Mouse (Mus musculus) cerebellum, adult 2 months (tissue): ENCODE results near the gene Sprr2b. TPM values are rescaled to one million over a fixed set of nuclear protein-coding genes. Genes with fewer than 3 reads are reported as not detected.

Experiments used
- DNase-seq, 2 experiments: peaks; one replicate each; pipeline ENCODE4 v3.0.0; 2021
- H3K27ac ChIP-seq: fragments of 200-500 bp; 2 replicates; pipeline ENCODE4 v1.5.1; 2012; ENCODE audit warnings: low read length, control low read depth, inconsistent platforms; ENCODE audit not compliant: insufficient read depth
- H3K27me3 ChIP-seq: fragments of 200-500 bp; 2 replicates; pipeline ENCODE4 v1.6.1; 2012; ENCODE audit warnings: inconsistent platforms, mild to moderate bottlenecking, low read length, moderate library complexity; ENCODE audit not compliant: control insufficient read depth, insufficient read depth
- H3K4me1 ChIP-seq: fragments of 200-500 bp; 2 replicates; pipeline ENCODE4 v1.6.1; 2011; ENCODE audit warnings: low read length; ENCODE audit not compliant: control insufficient read depth, insufficient read depth
- H3K4me3 ChIP-seq: fragments of 200-500 bp; replicated peaks from 2 replicates; pipeline ENCODE3; 2011; ENCODE audit warnings: mild to moderate bottlenecking, low read depth, low read length, control low read depth; ENCODE audit not compliant: insufficient read depth
- CTCF ChIP-seq: fragments of 200-500 bp; IDR thresholded peaks from 2 replicates; pipeline ENCODE4 v1.5.1; 2011; ENCODE audit warnings: low read depth, mild to moderate bottlenecking, control low read depth, low read length, moderate library complexity, borderline replicate concordance; ENCODE audit not compliant: insufficient read depth
- POLR2A ChIP-seq: fragments of 200-500 bp; IDR thresholded peaks from 2 replicates; pipeline ENCODE4 v1.6.1; 2011; ENCODE audit warnings: low read length, control low read depth, borderline replicate concordance; ENCODE audit not compliant: insufficient read depth
- WGBS: fragments of 180-500 bp; shearing (Covaris S2); methylation state at CpG from one replicate; pipeline ENCODE4 v1.1.7; 2018; 5-methylcytosine and 5-hydroxymethylcytosine counted together
- polyA plus RNA-seq: library from polyadenylated mRNA; depleted of rRNA; stranded (reverse); fragments of >200 nt; gene quantifications from 2 replicates; pipeline ENCODE4 v1.2.3, GENCODE M21; 2012; rRNA removed

Sprr2b gene
- polyA plus RNA-seq, 1 experiment: not detected

GRCm38 (mm10) chr3:92317384-92317783, 964 bp downstream of the Sprr2b start:
- Histone ChIP-seq H3K27ac (no peak overlapping the region), H3K4me3 (no peak overlapping the region), H3K4me1 (no peaks in the 10 kb centered on the region), H3K27me3 (no peaks in the 10 kb centered on the region)
- DNase-seq: no peak
- WGBS: 27% methylated on average over 2 of the region's 2 CpGs
- no peak for TF ChIP-seq POLR2A
- TF ChIP-seq CTCF: no peak

GRCm38 (mm10) chr3:92336278-92336677, 19.9 kb downstream of the Sprr2b start:
- 67% methylated on average over 1 of the region's 1 CpGs for WGBS
- no peak overlapping the region for H3K4me3 ChIP-seq
- H3K27me3 ChIP-seq: no peaks in the 10 kb centered on the region
- no peak for TF ChIP-seq CTCF
- H3K4me1 ChIP-seq: no peaks in the 10 kb centered on the region
- H3K27ac ChIP-seq: no peak overlapping the region
- DNase-seq: no peak

GRCm38 (mm10) chr3:92338840-92339239, 22.4 kb downstream of the Sprr2b start, which contains the start of gene Sprr2d:
Gene Sprr2d, plus strand, starts transcription at chr3:92339140.
- no peaks in the 10 kb centered on the region for H3K27me3 ChIP-seq
- H3K4me3 ChIP-seq: no peak within 1 kb of the TSS
- no peak within 1 kb of the TSS for H3K27ac ChIP-seq
- no peaks in the 10 kb centered on the region for H3K4me1 ChIP-seq
- TF ChIP-seq CTCF: no peak
- no peak for TF ChIP-seq POLR2A
- 91% methylated on average over 5 of the region's 5 CpGs for WGBS
- DNase-seq: no peak

DNA sequence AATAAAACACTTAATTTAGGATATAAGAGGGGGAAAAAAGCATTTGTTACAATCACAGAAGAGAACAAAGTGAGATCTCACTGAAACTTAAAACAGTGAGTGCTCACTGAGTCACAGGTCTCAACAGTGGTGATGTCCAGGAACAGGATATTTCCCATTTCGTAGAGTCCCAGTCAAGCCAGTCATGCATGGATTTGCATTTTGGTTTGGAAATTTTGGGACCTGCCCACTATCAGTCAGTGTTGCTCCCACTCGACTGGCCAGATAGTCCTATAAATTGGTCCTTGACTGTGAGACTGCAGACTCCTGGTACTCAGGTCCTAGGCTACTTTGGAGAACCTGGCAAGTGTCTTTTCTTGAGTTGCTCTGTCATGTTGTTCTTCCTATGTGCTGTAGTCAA, 35.4 kb downstream of the Sprr2b start, which contains the start of gene Sprr2e:
TSS of gene Sprr2e (plus strand) at position 301 of the 400 bp plus-strand sequence.
- Histone ChIP-seq H3K4me3 (no peak within 1 kb of the TSS), H3K27ac (no peak within 1 kb of the TSS), H3K27me3 (no peaks in the 10 kb centered on the region), H3K4me1 (no peaks in the 10 kb centered on the region)
- TF ChIP-seq CTCF (no peak), POLR2A (no peak)
- 79% methylated on average over 2 of the region's 2 CpGs for WGBS
- DNase-seq: no peak

- TF ChIP-seq POLR2A (no peak), CTCF (no peak)
- no peak for DNase-seq
These were observed 45.2 kb downstream of the Sprr2b start for GRCm38 (mm10) chr3:92361619-92362018.

GRCm38 (mm10) chr3:92364887-92365286, 48.5 kb downstream of the Sprr2b start, which contains the start of gene Sprr2f:
Gene Sprr2f, plus strand, starts transcription at chr3:92365187.
- WGBS: 39% methylated on average over 3 of the region's 3 CpGs
- TF ChIP-seq POLR2A (no peak), CTCF (no peak)

More at GRCm38 (mm10) chr3:92361619-92362018, 45.2 kb downstream of the Sprr2b start:
- Histone ChIP-seq H3K27me3 (no peaks in the 10 kb centered on the region), H3K4me3 (no peak overlapping the region), H3K4me1 (no peaks in the 10 kb centered on the region), H3K27ac (no peak overlapping the region)

More at GRCm38 (mm10) chr3:92364887-92365286, 48.5 kb downstream of the Sprr2b start, which contains the start of gene Sprr2f:
- DNase-seq: no peak
- no peaks in the 10 kb centered on the region for H3K4me1 ChIP-seq
- H3K27me3 ChIP-seq: no peaks in the 10 kb centered on the region
- H3K27ac ChIP-seq: no peak within 1 kb of the TSS
- H3K4me3 ChIP-seq: no peak within 1 kb of the TSS

Other genes with a start within 250 kb of the Sprr2b start
- 2.3 and 2.9 TPM in 2 replicates for gene Lor, start 233.5 kb upstream of the Sprr2b start, polyA plus RNA-seq
- not detected in 2 replicates for gene Prr9, start 192.7 kb upstream of the Sprr2b start, polyA plus RNA-seq
- not detected in 2 replicates for gene Lelp1, start 173.9 kb upstream of the Sprr2b start, polyA plus RNA-seq
- gene Sprr2a1, start 100.8 kb upstream of the Sprr2b start, polyA plus RNA-seq: not detected in 2 replicates
- 1.3 and 1.7 TPM in 2 replicates for gene Sprr2a2, start 100.7 kb upstream of the Sprr2b start, polyA plus RNA-seq
- gene Sprr2a3, start 31.2 kb upstream of the Sprr2b start, polyA plus RNA-seq: not detected in 2 replicates
- gene Sprr2d, start 22.5 kb downstream of the Sprr2b start, polyA plus RNA-seq: not detected in 2 replicates
- gene Sprr2e, start 35.5 kb downstream of the Sprr2b start, polyA plus RNA-seq: not detected in 2 replicates
- not detected in 2 replicates for gene Sprr2f, start 48.6 kb downstream of the Sprr2b start, polyA plus RNA-seq
- gene Sprr2h, start 69.1 kb downstream of the Sprr2b start, polyA plus RNA-seq: not detected in 2 replicates
- not detected in 2 replicates for gene Sprr2i, start 91.4 kb downstream of the Sprr2b start, polyA plus RNA-seq
- gene Sprr2j-ps, start 101.5 kb downstream of the Sprr2b start, polyA plus RNA-seq: not detected in 2 replicates
- 9.8 and 9.9 TPM in 2 replicates for gene Gm9774, start 112.8 kb downstream of the Sprr2b start, polyA plus RNA-seq
- not detected in 2 replicates for gene Sprr2k, start 116.0 kb downstream of the Sprr2b start, polyA plus RNA-seq
- gene Sprr1b, start 122.2 kb downstream of the Sprr2b start, polyA plus RNA-seq: not detected in 2 replicates
- gene Sprr3, start 142.1 kb downstream of the Sprr2b start, polyA plus RNA-seq: not detected in 2 replicates
- 0.70 and 0.95 TPM in 2 replicates for gene Sprr1a, start 169.3 kb downstream of the Sprr2b start, polyA plus RNA-seq
- gene Sprr4, start 183.9 kb downstream of the Sprr2b start, polyA plus RNA-seq: not detected in 2 replicates
- gene 2310046K23Rik, start 217.9 kb downstream of the Sprr2b start, polyA plus RNA-seq: not detected in 2 replicates